ENCODE assay signal across 8 mouse cellular contexts in genomic region chr2:30134928-30135620, GRCm38 (mm10). TPM values are rescaled to one million over a fixed set of nuclear protein-coding genes. Genes with fewer than 3 reads are reported as not detected.
DNase-seq lines count a peak whose midpoint lies in the region; ATAC-seq and TF ChIP-seq lines count a peak whose summit lies in the region.

No protein-coding gene starts in this region.

- peaks cover 40% of the 10 kb centered on the region for H3K36me3 ChIP-seq in lung, embryonic 14.5 days (ENCODE audit: insufficient read depth)
- H3K36me3 ChIP-seq in forebrain, postnatal 0 days (ENCODE audit: insufficient read depth): peaks cover 17% of the 10 kb centered on the region

- TF ChIP-seq POLR2A in olfactory bulb, adult 2 months (IDR thresholded peaks at IDR 0.05; ENCODE audit: insufficient read depth, low read depth, low read length): no peak

- DNase-seq in lung, embryonic 14.5 days: no peak
- DNase-seq in lung, postnatal 10 days: no peak
- DNase-seq in forebrain, postnatal 0 days: no peak
- peak; percentile 57 for DNase-seq in large intestine, adult 2 months (ENCODE audit: low read depth, low spot score)
- no peak for DNase-seq in testis, postnatal 10 days (ENCODE audit: low spot score)
- DNase-seq in cerebellum, postnatal 10 days: no peak
- DNase-seq in right cerebral cortex, postnatal 25 days: no peak

- H3K9me3 ChIP-seq in lung, embryonic 14.5 days (ENCODE audit: low read depth, low read length): no peaks in the 10 kb centered on the region
- no peaks in the 10 kb centered on the region for H3K9me3 ChIP-seq in forebrain, postnatal 0 days (ENCODE audit: low read length)

- H3K4me2 ChIP-seq in lung, embryonic 14.5 days: peak overlapping the region; percentile 67
- H3K4me2 ChIP-seq in forebrain, postnatal 0 days (ENCODE audit: low read depth): peak overlapping the region; percentile 88

- TF ChIP-seq CTCF in lung, embryonic 14.5 days (IDR thresholded peaks at IDR 0.05; ENCODE audit: low read depth): no peak
- no peak for TF ChIP-seq CTCF in forebrain, postnatal 0 days (IDR thresholded peaks at IDR 0.05; ENCODE audit: low read depth)
- no peak for TF ChIP-seq CTCF in olfactory bulb, adult 2 months (IDR thresholded peaks at IDR 0.05; ENCODE audit: insufficient read depth, low read depth, low read length)

- no peaks in the 10 kb centered on the region for H3K27me3 ChIP-seq in lung, embryonic 14.5 days (ENCODE audit: insufficient read depth, low read length)
- no peaks in the 10 kb centered on the region for H3K27me3 ChIP-seq in forebrain, postnatal 0 days (ENCODE audit: insufficient read depth, low read length)

- H3K27ac ChIP-seq in lung, embryonic 14.5 days (ENCODE audit: low read depth): no peak overlapping the region
- no peak overlapping the region for H3K27ac ChIP-seq in forebrain, postnatal 0 days (ENCODE audit: low read depth, low read length)
- H3K27ac ChIP-seq in olfactory bulb, adult 2 months (ENCODE audit: insufficient read depth, low read depth, low read length): no peak overlapping the region

- peak overlapping the region; percentile 66 for H3K4me3 ChIP-seq in lung, embryonic 14.5 days (ENCODE audit: low read depth, low read length)
- H3K4me3 ChIP-seq in forebrain, postnatal 0 days (ENCODE audit: low read depth, low read length): peak overlapping the region; percentile 88
- H3K4me3 ChIP-seq in olfactory bulb, adult 2 months (ENCODE audit: insufficient read depth, low read depth, low read length): 0 out of 2 replicates have a peak overlapping the region, but pooled peaks have one; percentile 87

- peaks cover 5% of the 10 kb centered on the region; the same call in 1 of the 2 replicates for H3K4me1 ChIP-seq in lung, embryonic 14.5 days (ENCODE audit: insufficient read depth)
- H3K4me1 ChIP-seq in forebrain, postnatal 0 days (ENCODE audit: insufficient read depth): peaks cover 21% of the 10 kb centered on the region
- H3K4me1 ChIP-seq in olfactory bulb, adult 2 months (ENCODE audit: control insufficient read depth, insufficient read depth, low read length): peaks cover 19% of the 10 kb centered on the region

- ATAC-seq in lung, embryonic 14.5 days (ENCODE audit: insufficient read depth): no peak
- no peak for ATAC-seq in forebrain, postnatal 0 days

- H3K9ac ChIP-seq in lung, embryonic 14.5 days: peak overlapping the region; percentile 71
- H3K9ac ChIP-seq in forebrain, postnatal 0 days: peak overlapping the region; percentile 77; the same call in 1 of the 2 replicates

- WGBS in lung, embryonic 14.5 days: 67% methylated on average over 10 of the region's 10 CpGs
- 48% methylated on average over 10 of the region's 10 CpGs for WGBS in forebrain, postnatal 0 days
- 16% methylated on average over 10 of the region's 10 CpGs for WGBS in large intestine, adult 2 months
- WGBS in olfactory bulb, adult 2 months: 35% methylated on average over 10 of the region's 10 CpGs

RNA-seq across cellular contexts. Expression of gene Tbc1d13, which starts 1.5 kb away (rescaled TPM):
- 10.9 and 12.3 TPM in 2 replicates for polyA plus RNA-seq in lung, embryonic 14.5 days (2014; fragmentation: Nextera tagmentation; extraction: Ambion mirVana)
- 116 and 135 TPM in 2 replicates for total RNA-seq in forebrain, postnatal 0 days (2014; rRNA removed)
- polyA plus RNA-seq in forebrain, postnatal 0 days (2015; fragmentation: Nextera tagmentation; extraction: Ambion mirVana): 5.0 and 8.3 TPM in 2 replicates
- 69.9 and 88.8 TPM in 2 replicates for polyA plus RNA-seq in large intestine, adult 2 months (2012; rRNA removed)
- not detected in 2 replicates for polyA plus RNA-seq in olfactory bulb, adult 2 months (2012; ENCODE audit: insufficient read depth, insufficient read length, low replicate concordance, missing spikeins)

RNA-seq across cellular contexts. Expression of gene Zer1, which starts 10.7 kb away (rescaled TPM):
- polyA plus RNA-seq in lung, embryonic 14.5 days (2014; fragmentation: Nextera tagmentation; extraction: Ambion mirVana): 8.8 and 8.9 TPM in 2 replicates
- 51.9 and 70.2 TPM in 2 replicates for total RNA-seq in forebrain, postnatal 0 days (2014; rRNA removed)
- 5.4 and 10.3 TPM in 2 replicates for polyA plus RNA-seq in forebrain, postnatal 0 days (2015; fragmentation: Nextera tagmentation; extraction: Ambion mirVana)
- polyA plus RNA-seq in large intestine, adult 2 months (2012; rRNA removed): 22.8 and 34.4 TPM in 2 replicates
- not detected in 2 replicates for polyA plus RNA-seq in olfactory bulb, adult 2 months (2012; ENCODE audit: insufficient read depth, insufficient read length, low replicate concordance, missing spikeins)

RNA-seq across cellular contexts. Expression of gene Endog, which starts 36.2 kb away (rescaled TPM):
- 18.4 and 19.7 TPM in 2 replicates for polyA plus RNA-seq in lung, embryonic 14.5 days (2014; fragmentation: Nextera tagmentation; extraction: Ambion mirVana)
- total RNA-seq in forebrain, postnatal 0 days (2014; rRNA removed): 31.8 and 37.1 TPM in 2 replicates
- polyA plus RNA-seq in forebrain, postnatal 0 days (2015; fragmentation: Nextera tagmentation; extraction: Ambion mirVana): 29.0 and 31.1 TPM in 2 replicates
- polyA plus RNA-seq in large intestine, adult 2 months (2012; rRNA removed): 33.5 and 42.0 TPM in 2 replicates
- polyA plus RNA-seq in olfactory bulb, adult 2 months (2012; ENCODE audit: insufficient read depth, insufficient read length, low replicate concordance, missing spikeins): not detected in 2 replicates

RNA-seq across cellular contexts. Expression of gene Zdhhc12, which starts 41.6 kb away (rescaled TPM):
- 28.5 and 31.5 TPM in 2 replicates for polyA plus RNA-seq in lung, embryonic 14.5 days (2014; fragmentation: Nextera tagmentation; extraction: Ambion mirVana)
- 19.5 and 25.7 TPM in 2 replicates for total RNA-seq in forebrain, postnatal 0 days (2014; rRNA removed)
- 20.8 and 23.3 TPM in 2 replicates for polyA plus RNA-seq in forebrain, postnatal 0 days (2015; fragmentation: Nextera tagmentation; extraction: Ambion mirVana)
- 93.5 and 106 TPM in 2 replicates for polyA plus RNA-seq in large intestine, adult 2 months (2012; rRNA removed)
- not detected in 2 replicates for polyA plus RNA-seq in olfactory bulb, adult 2 months (2012; ENCODE audit: insufficient read depth, insufficient read length, low replicate concordance, missing spikeins)

RNA-seq across cellular contexts. Expression of gene Spout1, which starts 43.2 kb away (rescaled TPM):
- 67.1 and 72.6 TPM in 2 replicates for polyA plus RNA-seq in lung, embryonic 14.5 days (2014; fragmentation: Nextera tagmentation; extraction: Ambion mirVana)
- 36.1 and 40.1 TPM in 2 replicates for total RNA-seq in forebrain, postnatal 0 days (2014; rRNA removed)
- 50.3 and 53.5 TPM in 2 replicates for polyA plus RNA-seq in forebrain, postnatal 0 days (2015; fragmentation: Nextera tagmentation; extraction: Ambion mirVana)
- 25.4 and 26.4 TPM in 2 replicates for polyA plus RNA-seq in large intestine, adult 2 months (2012; rRNA removed)
- not detected in 2 replicates for polyA plus RNA-seq in olfactory bulb, adult 2 months (2012; ENCODE audit: insufficient read depth, insufficient read length, low replicate concordance, missing spikeins)

Comparison
In these comparisons a context has a peak if more than half of its experiments do, and no peak if none do; other contexts are left out.
1. RNA of gene Endog, which starts 36.2 kb away (polyA plus RNA-seq): 33.5 to 42.0 TPM in large intestine, adult 2 months, 29.0 to 31.1 TPM in forebrain, postnatal 0 days and 18.4 to 19.7 TPM in lung, embryonic 14.5 days; not detected in olfactory bulb, adult 2 months; every median in the first group is over 10 times any median in the second.
2. Peak in every context shown above with its lines, with median percentiles within 50 percentile points of each other: H3K4me3 ChIP-seq.